Mouse (Mus musculus) monocyte, adult 2 months (primary cell): Measurements from ENCODE around the gene Urb1.

Experiments
- DNase-seq, 2 experiments: peaks; one replicate each; pipeline ENCODE4 v3.0.0; 2022; ENCODE audit warnings: low spot score in 2 of 2, low read depth in 1 of 2

The Urb1 gene

GRCm38 (mm10) chr16:90774216-90774615 lies 36.0 kb downstream of the Urb1 start:
- no peak for DNase-seq

- no peak for DNase-seq
These were observed 43.2 kb downstream of the Urb1 start for GRCm38 (mm10) chr16:90766919-90767454.

- DNase-seq: peak in 1 of 2 experiments; percentile 5
These were observed 44.9 kb downstream of the Urb1 start for GRCm38 (mm10) chr16:90765195-90765877.

- no peak for DNase-seq
These were observed 49.7 kb downstream of the Urb1 start for GRCm38 (mm10) chr16:90760515-90760914.

- DNase-seq: no peak
These were observed 50.9 kb downstream of the Urb1 start for GRCm38 (mm10) chr16:90759335-90759734.

- DNase-seq: no peak
These were observed 56.7 kb downstream of the Urb1 start for GRCm38 (mm10) chr16:90753386-90753941.

- no peak for DNase-seq
These were observed 62.0 kb downstream of the Urb1 start for GRCm38 (mm10) chr16:90748169-90748568.

GRCm38 (mm10) chr16:90747143-90747542 lies 63.1 kb downstream of the Urb1 start:
- no peak for DNase-seq

GRCm38 (mm10) chr16:90738092-90738956 lies 71.9 kb downstream of the Urb1 start, which contains the start of gene Mrap:
TSS of gene Mrap (plus strand) at chr16:90738207.
- DNase-seq: no peak

- DNase-seq: no peak
These were observed 73.4 kb downstream of the Urb1 start for GRCm38 (mm10) chr16:90736672-90737270.

- DNase-seq: no peak
These were observed 74.6 kb downstream of the Urb1 start for GRCm38 (mm10) chr16:90735611-90736010.

- DNase-seq: peak; percentile 82 to 89
These were observed 82.7 kb downstream of the Urb1 start, which contains the start of gene Mis18a for GRCm38 (mm10) chr16:90727233-90728115. TSS of gene Mis18a (minus strand) at chr16:90727404.

- DNase-seq: no peak
These were observed 83.5 kb downstream of the Urb1 start for GRCm38 (mm10) chr16:90726600-90727227.

- DNase-seq: no peak
These were observed 86.2 kb downstream of the Urb1 start for GRCm38 (mm10) chr16:90724051-90724450.

GRCm38 (mm10) chr16:90710313-90710712 lies 99.9 kb downstream of the Urb1 start:
- DNase-seq: no peak

- no peak for DNase-seq
These were observed 100.4 kb downstream of the Urb1 start for GRCm38 (mm10) chr16:90709711-90710289.

- no peak for DNase-seq
These were observed 103.9 kb downstream of the Urb1 start for GRCm38 (mm10) chr16:90706279-90706678.

GRCm38 (mm10) chr16:90704161-90704825 lies 105.9 kb downstream of the Urb1 start:
- no peak for DNase-seq

- no peak for DNase-seq
These were observed 106.6 kb downstream of the Urb1 start for GRCm38 (mm10) chr16:90703646-90704045.
